Mouse (Mus musculus) intestine, embryonic 14.5 days (tissue): ENCODE data around the gene Vill. TPM values are rescaled to one million over a fixed set of nuclear protein-coding genes. Genes with fewer than 3 reads are reported as not detected.

ENCODE experiments used
- ATAC-seq: fragments of 200-750 bp; cut with Nextera tagmentation; replicated peaks from 2 replicates; pipeline ENCODE4 v1.8.0; 2017; ENCODE audit warnings: low read depth, moderate number of reproducible peaks, moderate TSS enrichment, moderate library complexity; ENCODE audit not compliant: low FRiP score, low TSS enrichment
- DNase-seq: peaks from one replicate; pipeline ENCODE4 v3.0.0-alpha.2; 2018; ENCODE audit warnings: low spot score
- H3K27ac ChIP-seq: fragments of 300-500 bp; sonication (generic); 2 replicates; pipeline ENCODE4 v1.5.1; 2014; ENCODE audit warnings: low read depth, mild to moderate bottlenecking, control low read depth
- H3K27me3 ChIP-seq: fragments of 300-500 bp; sonication (generic); replicated peaks from 2 replicates; pipeline ENCODE4 v1.6.1; 2014; ENCODE audit warnings: low read length, control low read depth; ENCODE audit not compliant: control insufficient read depth, insufficient read depth
- H3K36me3 ChIP-seq: fragments of 300-500 bp; sonication (generic); 2 replicates; pipeline ENCODE4 v1.6.1; 2014; ENCODE audit warnings: low read length, control low read depth; ENCODE audit not compliant: control insufficient read depth, insufficient read depth
- H3K4me1 ChIP-seq: fragments of 300-500 bp; sonication (generic); replicated peaks from 2 replicates; pipeline ENCODE4 v1.6.1; 2014; ENCODE audit warnings: low read length, control low read depth, mixed read lengths; ENCODE audit not compliant: control insufficient read depth, insufficient read depth
- H3K4me2 ChIP-seq: fragments of 300-500 bp; sonication (generic); 2 replicates; pipeline ENCODE4 v1.6.1; 2014; ENCODE audit warnings: low read length
- H3K4me3 ChIP-seq: fragments of 300-500 bp; sonication (generic); 2 replicates; pipeline ENCODE4 v1.5.1; 2014; ENCODE audit warnings: low read depth, low read length, control low read depth, mixed read lengths
- H3K9ac ChIP-seq: fragments of 300-500 bp; sonication (generic); 2 replicates; pipeline ENCODE4 v1.6.1; 2014; ENCODE audit warnings: mild to moderate bottlenecking, low read length
- H3K9me3 ChIP-seq: fragments of 300-500 bp; sonication (generic); 2 replicates; pipeline ENCODE4 v1.6.1; 2016; ENCODE audit warnings: low read length, control low read depth; ENCODE audit not compliant: control insufficient read depth
- WGBS: fragments of 180-500 bp; shearing (Covaris S2); extraction: QIAGEN DNeasy Blood & Tissue Kit; methylation state at CpG from one replicate; pipeline ENCODE4 v1.1.7; 2014; 5-methylcytosine and 5-hydroxymethylcytosine counted together
- polyA plus RNA-seq: library from polyadenylated mRNA; unstranded; fragments of >200 nt; fragmentation: Nextera tagmentation; extraction: Ambion mirVana; gene quantifications from 2 replicates; pipeline ENCODE4 v1.2.1, GENCODE M21; 2014

The Vill gene
- polyA plus RNA-seq, 1 experiment from 2014 or later, result 27.4 TPM

DNA sequence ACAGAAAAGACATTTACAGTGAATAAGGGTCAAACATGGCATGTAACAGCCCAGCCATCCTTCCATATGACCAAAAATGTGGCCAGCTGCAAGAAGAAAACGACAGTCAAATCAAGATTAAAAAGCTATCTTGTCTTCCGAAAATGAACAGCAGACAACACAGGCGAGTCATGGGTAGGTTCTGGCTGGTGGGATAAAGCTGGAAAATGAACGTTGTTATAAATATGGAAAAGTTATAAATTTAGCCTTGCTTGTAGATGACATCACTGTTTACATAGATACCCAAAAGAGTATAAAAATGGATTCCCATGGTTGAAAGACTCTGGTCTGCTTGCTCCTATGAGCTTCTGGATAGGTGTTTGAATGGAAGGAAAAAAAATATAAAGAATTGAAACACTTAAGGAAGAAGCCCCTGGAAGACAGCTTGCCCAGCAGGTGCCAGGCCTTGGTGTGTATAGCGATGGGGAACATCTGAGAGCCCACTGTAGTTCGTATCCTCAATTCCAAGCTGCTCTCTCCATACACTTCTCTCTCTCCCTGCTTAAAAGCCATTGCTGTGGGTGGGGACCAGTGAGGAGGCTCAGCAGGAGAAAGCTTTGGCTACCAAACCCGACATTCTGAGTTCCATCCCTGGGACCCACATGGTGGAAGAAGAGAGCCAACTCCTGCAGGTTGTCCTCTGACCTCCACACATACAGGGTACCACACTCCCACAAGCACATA, 35.6 kb upstream of the Vill start:
- H3K4me3 ChIP-seq, result no peak overlapping the region
- H3K27ac ChIP-seq, result no peak overlapping the region
- ATAC-seq (no peak), DNase-seq (no peak)
- H3K4me1 ChIP-seq, result 0 out of 2 replicates have a peak, but pooled peaks cover 5% of the 10 kb centered on the region
- WGBS, result 68% methylated on average over 7 of the region's 7 CpGs
- H3K9ac ChIP-seq, result no peak overlapping the region
- no peak overlapping the region for H3K4me2 ChIP-seq
- peaks cover 49% of the 10 kb centered on the region for H3K36me3 ChIP-seq
- H3K27me3 ChIP-seq, result no peaks in the 10 kb centered on the region
- no peaks in the 10 kb centered on the region for H3K9me3 ChIP-seq

DNA sequence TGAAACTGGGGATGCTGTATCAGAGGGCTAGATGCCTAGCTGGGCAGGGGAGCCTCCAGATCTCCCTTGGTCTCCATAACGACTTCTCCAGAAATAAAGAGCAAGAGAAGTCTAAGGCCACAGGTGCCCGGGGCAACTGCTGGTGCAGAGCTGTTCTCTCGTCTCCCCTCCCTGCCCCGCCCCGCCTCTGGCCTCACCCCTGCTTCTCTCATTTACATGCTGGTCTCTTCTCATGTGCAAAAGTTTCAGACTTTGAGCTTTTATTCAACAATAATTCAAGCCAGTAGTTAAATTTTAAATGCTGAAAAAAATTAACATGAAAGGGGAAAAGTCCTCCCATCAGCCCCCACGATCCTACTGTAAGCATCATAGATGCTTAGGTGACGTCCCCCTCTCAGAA, 30.8 kb upstream of the Vill start:
- Histone ChIP-seq H3K27ac (no peak overlapping the region), H3K4me1 (0 out of 2 replicates have a peak, but pooled peaks cover 10% of the 10 kb centered on the region), H3K9ac (no peak overlapping the region), H3K4me2 (no peak overlapping the region), H3K27me3 (no peaks in the 10 kb centered on the region), H3K9me3 (no peaks in the 10 kb centered on the region), H3K36me3 (peaks cover 17% of the 10 kb centered on the region), H3K4me3 (no peak overlapping the region)
- DNase-seq (no peak), ATAC-seq (no peak)
- 67% methylated on average over 7 of the region's 7 CpGs for WGBS

DNA sequence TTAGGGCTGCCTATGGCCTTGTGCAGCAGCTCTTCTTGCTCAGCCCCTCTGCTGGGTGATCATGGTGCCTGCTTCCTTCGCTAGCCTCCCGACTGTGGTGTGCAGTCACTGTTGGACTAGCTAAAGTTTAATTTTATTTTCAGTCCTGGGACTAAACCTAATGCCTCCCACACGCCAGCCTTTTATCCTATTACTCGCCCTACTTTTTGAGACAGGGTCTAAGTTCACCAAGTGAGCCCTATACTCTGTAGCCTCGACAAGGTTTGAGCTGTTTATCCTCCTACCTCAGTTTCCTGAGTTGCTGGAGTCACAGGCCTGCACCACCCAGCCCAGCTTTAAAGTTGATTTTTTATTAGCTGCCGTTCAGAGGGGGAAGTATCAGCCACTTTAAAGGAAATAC, 27.3 kb upstream of the Vill start:
- Histone ChIP-seq H3K36me3 (peaks cover 7% of the 10 kb centered on the region), H3K4me2 (no peak overlapping the region), H3K9ac (no peak overlapping the region), H3K27ac (no peak overlapping the region), H3K4me1 (0 out of 2 replicates have a peak, but pooled peaks cover 10% of the 10 kb centered on the region), H3K4me3 (no peak overlapping the region), H3K9me3 (no peaks in the 10 kb centered on the region), H3K27me3 (no peaks in the 10 kb centered on the region)
- ATAC-seq (no peak), DNase-seq (no peak)
- WGBS, result 66% methylated on average over 6 of the region's 6 CpGs

GRCm38 (mm10) chr9:119025832-119026331, 26.7 kb upstream of the Vill start:
- ATAC-seq, result no peak
- WGBS, result 88% methylated on average over 7 of the region's 7 CpGs

DNA sequence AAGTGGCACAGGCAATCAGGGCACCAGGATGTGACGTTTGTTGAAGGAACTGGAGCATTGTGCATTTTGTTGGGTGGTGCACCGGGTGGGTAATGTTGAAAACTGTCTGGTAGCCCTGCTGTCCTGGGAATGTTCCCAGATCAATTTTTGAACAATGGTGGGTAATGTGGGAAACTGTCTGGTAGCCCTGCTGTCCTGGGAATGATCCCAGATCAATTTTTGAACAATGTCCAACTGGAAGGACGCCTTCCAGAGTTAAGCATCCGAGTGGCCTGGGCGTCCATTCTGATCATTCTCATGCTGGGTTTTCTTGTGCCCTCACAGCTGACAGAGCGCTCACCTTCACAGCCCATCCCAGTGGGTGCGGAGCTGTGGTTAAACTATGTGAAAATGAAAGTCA, 25.2 kb upstream of the Vill start:
- no peak for ATAC-seq
- Histone ChIP-seq H3K27me3 (no peaks in the 10 kb centered on the region), H3K27ac (no peak overlapping the region), H3K36me3 (peaks cover 26% of the 10 kb centered on the region), H3K9me3 (no peaks in the 10 kb centered on the region), H3K4me1 (0 out of 2 replicates have a peak, but pooled peaks cover 5% of the 10 kb centered on the region), H3K4me3 (no peak overlapping the region), H3K9ac (no peak overlapping the region), H3K4me2 (no peak overlapping the region)
- no peak for DNase-seq
- 90% methylated on average over 7 of the region's 7 CpGs for WGBS

More at GRCm38 (mm10) chr9:119025832-119026331, 26.7 kb upstream of the Vill start:
- no peak for DNase-seq
- Histone ChIP-seq H3K27ac (no peak overlapping the region), H3K4me3 (no peak overlapping the region), H3K4me1 (0 out of 2 replicates have a peak, but pooled peaks cover 9% of the 10 kb centered on the region), H3K36me3 (peaks cover 13% of the 10 kb centered on the region), H3K4me2 (no peak overlapping the region), H3K9me3 (no peaks in the 10 kb centered on the region), H3K27me3 (no peaks in the 10 kb centered on the region), H3K9ac (no peak overlapping the region)

DNA sequence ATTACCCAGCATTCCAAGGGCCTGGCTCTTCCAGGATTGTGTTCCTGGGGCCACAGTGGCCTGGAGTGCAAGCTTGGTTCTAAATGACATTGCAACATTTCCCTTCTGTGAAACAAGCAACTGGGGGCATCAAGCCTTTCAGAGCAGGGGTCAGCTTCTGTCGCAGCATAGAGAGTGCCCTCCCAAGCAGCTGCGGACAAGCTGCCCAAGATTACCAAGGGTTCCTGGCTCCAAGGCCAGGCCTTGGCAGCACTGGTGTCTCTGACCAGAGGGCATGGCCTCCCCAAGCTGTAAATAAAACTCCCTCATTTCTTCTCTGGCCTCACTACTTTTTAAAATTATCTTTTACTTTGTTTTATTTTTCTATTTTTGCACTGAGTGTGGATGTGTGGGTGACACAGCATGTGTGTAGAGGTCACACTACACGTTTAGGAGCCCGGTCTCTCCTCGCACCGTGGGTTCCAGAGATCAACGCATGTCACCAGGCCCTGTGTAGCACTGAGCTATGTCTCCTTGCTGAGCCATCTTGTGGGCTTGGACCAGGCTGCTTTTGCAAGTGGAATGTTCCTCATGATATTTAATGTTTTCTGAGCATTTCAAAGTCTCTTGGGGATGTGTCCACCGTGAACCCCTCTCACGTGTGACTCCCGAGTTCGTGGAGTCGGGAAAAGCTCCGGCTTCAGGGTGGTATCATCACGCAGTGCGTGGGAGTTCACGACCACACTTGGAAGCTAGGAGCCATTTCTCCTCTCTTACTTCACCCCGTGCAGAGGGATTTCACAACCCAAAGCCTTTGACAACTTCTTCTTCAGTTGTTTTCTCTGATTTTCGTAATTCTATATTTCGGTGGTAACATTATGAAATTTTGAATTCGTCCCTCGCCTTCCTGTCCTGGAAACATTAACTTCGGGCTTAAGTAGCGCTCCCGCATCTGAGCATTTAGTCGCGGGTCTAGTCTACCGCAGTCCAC, 24.1 kb upstream of the Vill start:
- ATAC-seq, result no peak
- no peak overlapping the region for H3K4me3 ChIP-seq
- no peaks in the 10 kb centered on the region for H3K27me3 ChIP-seq
- no peaks in the 10 kb centered on the region for H3K9me3 ChIP-seq
- WGBS, result 93% methylated on average over 27 of the region's 27 CpGs
- H3K4me2 ChIP-seq, result no peak overlapping the region
- H3K27ac ChIP-seq, result no peak overlapping the region
- peaks cover 33% of the 10 kb centered on the region for H3K36me3 ChIP-seq
- H3K4me1 ChIP-seq, result 0 out of 2 replicates have a peak, but pooled peaks cover 5% of the 10 kb centered on the region
- H3K9ac ChIP-seq, result no peak overlapping the region
- no peak for DNase-seq

GRCm38 (mm10) chr9:119029568-119029967, 23.0 kb upstream of the Vill start:
- Histone ChIP-seq H3K4me1 (0 out of 2 replicates have a peak, but pooled peaks cover 5% of the 10 kb centered on the region), H3K4me3 (no peak overlapping the region), H3K27ac (no peak overlapping the region), H3K27me3 (no peaks in the 10 kb centered on the region), H3K36me3 (peaks cover 38% of the 10 kb centered on the region), H3K9ac (no peak overlapping the region), H3K9me3 (no peaks in the 10 kb centered on the region), H3K4me2 (no peak overlapping the region)
- no peak for DNase-seq
- ATAC-seq, result no peak
- 57% methylated on average over 7 of the region's 7 CpGs for WGBS

DNA sequence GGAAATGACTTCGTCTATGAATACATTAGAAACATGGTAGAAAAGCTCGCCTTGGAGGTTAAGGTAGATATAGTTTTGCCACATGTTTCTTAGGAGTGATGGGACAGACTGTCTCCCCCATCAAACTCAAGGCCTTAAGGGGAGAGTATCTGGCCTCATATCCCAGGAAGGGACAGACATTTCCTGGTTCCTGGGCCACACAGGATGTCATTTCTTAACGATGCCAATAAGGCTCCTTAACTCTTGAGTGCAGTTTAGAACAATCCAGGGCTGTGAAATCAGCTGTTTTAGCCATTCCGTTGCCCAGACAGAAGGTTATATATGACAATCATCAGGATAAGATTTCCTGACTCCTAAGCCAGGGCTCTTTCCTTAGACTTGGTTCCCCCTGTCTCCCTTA, 21.5 kb upstream of the Vill start:
- Histone ChIP-seq H3K9ac (no peak overlapping the region), H3K4me3 (no peak overlapping the region), H3K4me2 (no peak overlapping the region), H3K27ac (no peak overlapping the region), H3K4me1 (no peaks in the 10 kb centered on the region; the same call in 1 of the 2 replicates), H3K36me3 (peaks cover 40% of the 10 kb centered on the region), H3K27me3 (no peaks in the 10 kb centered on the region), H3K9me3 (no peaks in the 10 kb centered on the region)
- DNase-seq (no peak), ATAC-seq (no peak)
- 79% methylated on average over 4 of the region's 4 CpGs for WGBS
